7 mouse cellular contexts compared by ENCODE assay signal in the genomic region with DNA sequence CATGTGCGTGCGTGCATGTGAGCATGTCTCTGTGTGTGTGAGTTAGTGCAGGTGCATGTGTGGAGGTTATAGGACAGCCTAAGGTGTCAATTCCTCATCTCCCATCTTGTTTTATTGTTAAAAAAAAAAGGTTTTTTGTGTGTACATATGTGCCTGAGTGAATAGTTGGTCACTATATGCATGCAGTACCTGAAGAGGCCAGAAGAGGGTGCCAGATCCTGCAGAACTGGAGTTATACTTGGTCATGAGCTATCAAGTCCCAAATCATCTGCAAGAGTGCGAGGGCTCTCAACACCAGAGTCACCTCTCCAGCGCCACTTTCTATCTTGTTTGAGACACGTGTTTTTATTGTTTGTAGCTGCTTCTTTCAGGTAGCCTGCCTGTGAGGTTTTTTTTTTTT.
DNase-seq lines count a peak whose midpoint lies in the region; ATAC-seq and TF ChIP-seq lines count a peak whose summit lies in the region.

No protein-coding gene starts in this region.

- H3K9me3 ChIP-seq in intestine, embryonic 14.5 days (ENCODE audit: control insufficient read depth, low read length) = no peaks in the 10 kb centered on the region
- H3K9me3 ChIP-seq in intestine, embryonic 16.5 days (ENCODE audit: control insufficient read depth, low read length) = no peaks in the 10 kb centered on the region
- H3K9me3 ChIP-seq in E14TG2a.4 (ENCODE audit: low read length) = no peaks in the 10 kb centered on the region

- TF ChIP-seq CTCF in E14TG2a.4 (conservative IDR thresholded peaks at IDR 0.05; ENCODE audit: low read length) = peak; percentile 79

- no peak for ATAC-seq in intestine, embryonic 14.5 days (replicated peaks; ENCODE audit: low FRiP score, low TSS enrichment, low read depth)
- ATAC-seq in intestine, embryonic 16.5 days = no peak

- H3K9ac ChIP-seq in intestine, embryonic 14.5 days (ENCODE audit: low read length) = no peak overlapping the region
- no peak overlapping the region for H3K9ac ChIP-seq in intestine, embryonic 16.5 days (ENCODE audit: low read depth, low read length)

- peak; percentile 72 for DNase-seq in intestine, embryonic 14.5 days (ENCODE audit: low spot score)
- peak; percentile 29 for DNase-seq in 3T3-L1 (ENCODE audit: low read depth, low spot score)
- peak; percentile 26 for DNase-seq in forelimb bud, embryonic 11.5 days (ENCODE audit: low read depth, low spot score)
- peak; percentile 51 for DNase-seq in testis, postnatal 10 days (ENCODE audit: low spot score)
- no peak for DNase-seq in left cerebral cortex, adult 9 months (ENCODE audit: low spot score in 2 of 2)

- H3K4me1 ChIP-seq in intestine, embryonic 14.5 days (replicated peaks; ENCODE audit: control insufficient read depth, insufficient read depth, low read length) = 0 out of 2 replicates have a peak, but pooled peaks cover 8% of the 10 kb centered on the region
- no peaks in the 10 kb centered on the region; the same call in 1 of the 2 replicates for H3K4me1 ChIP-seq in intestine, embryonic 16.5 days (ENCODE audit: control insufficient read depth, insufficient read depth, low read length)
- H3K4me1 ChIP-seq in E14TG2a.4 (replicated peaks; ENCODE audit: low read depth, low read length) = peaks cover 2% of the 10 kb centered on the region

- no peak overlapping the region for H3K27ac ChIP-seq in intestine, embryonic 14.5 days (ENCODE audit: low read depth)
- H3K27ac ChIP-seq in intestine, embryonic 16.5 days (ENCODE audit: low read length) = no peak overlapping the region

- no peaks in the 10 kb centered on the region for H3K27me3 ChIP-seq in intestine, embryonic 14.5 days (replicated peaks; ENCODE audit: control insufficient read depth, insufficient read depth, low read length)
- no peaks in the 10 kb centered on the region for H3K27me3 ChIP-seq in intestine, embryonic 16.5 days (replicated peaks; ENCODE audit: control insufficient read depth, insufficient read depth, low read length)
- H3K27me3 ChIP-seq in E14TG2a.4 (ENCODE audit: insufficient read depth, low read length) = peaks cover 53% of the 10 kb centered on the region

- no peaks in the 10 kb centered on the region for H3K36me3 ChIP-seq in intestine, embryonic 14.5 days (ENCODE audit: control insufficient read depth, insufficient read depth, low read length)
- H3K36me3 ChIP-seq in intestine, embryonic 16.5 days (ENCODE audit: control insufficient read depth, insufficient read depth, low read length) = no peaks in the 10 kb centered on the region
- H3K36me3 ChIP-seq in E14TG2a.4 (ENCODE audit: insufficient read depth, low read length) = no peaks in the 10 kb centered on the region

- H3K4me3 ChIP-seq in intestine, embryonic 14.5 days (ENCODE audit: low read depth, low read length) = no peak overlapping the region
- H3K4me3 ChIP-seq in intestine, embryonic 16.5 days (ENCODE audit: low read length) = no peak overlapping the region
- no peak overlapping the region for H3K4me3 ChIP-seq in E14TG2a.4 (replicated peaks; ENCODE audit: low read length)

- H3K4me2 ChIP-seq in intestine, embryonic 14.5 days (ENCODE audit: low read length) = no peak overlapping the region
- no peak overlapping the region for H3K4me2 ChIP-seq in intestine, embryonic 16.5 days (ENCODE audit: low read depth, low read length)

- WGBS in intestine, embryonic 14.5 days = 85% methylated on average over 5 of the region's 5 CpGs
- WGBS in intestine, embryonic 16.5 days = 83% methylated on average over 5 of the region's 5 CpGs

Comparison
In these comparisons a context has a peak if more than half of its experiments do, and no peak if none do; other contexts are left out.
1. DNase-seq: peak in intestine, embryonic 14.5 days (single experiment), 3T3-L1 (single experiment), forelimb bud, embryonic 11.5 days (single experiment) and testis, postnatal 10 days (single experiment); none in left cerebral cortex, adult 9 months (0 of 2).